Mouse (Mus musculus) G1E (cell line): ENCODE results near the gene Eif4e1b.

Experiments used
- CTCF ChIP-seq: IDR thresholded peaks from 2 replicates; pipeline ENCODE4 v1.5.1; 2012; ENCODE audit warnings: low read depth, low read length, inconsistent platforms, mixed read lengths
- GATA1 ChIP-seq: IDR thresholded peaks from 2 replicates; pipeline ENCODE4 v1.6.1; 2012; ENCODE audit warnings: borderline replicate concordance, low read length, inconsistent platforms, mixed read lengths
- GATA2 ChIP-seq: IDR thresholded peaks from 2 replicates; pipeline ENCODE4 v1.6.1; 2012; ENCODE audit warnings: low read depth, low read length, inconsistent platforms, borderline replicate concordance
- POLR2AphosphoS5 ChIP-seq: IDR thresholded peaks from 2 replicates; pipeline ENCODE4 v1.6.1; 2012; ENCODE audit warnings: low read depth, low read length, inconsistent platforms; ENCODE audit not compliant: insufficient replicate concordance
- TAL1 ChIP-seq: conservative IDR thresholded peaks from 2 replicates; pipeline ENCODE4 v1.6.1; 2012; ENCODE audit warnings: low read depth, low read length, inconsistent platforms, mixed read lengths

DNA sequence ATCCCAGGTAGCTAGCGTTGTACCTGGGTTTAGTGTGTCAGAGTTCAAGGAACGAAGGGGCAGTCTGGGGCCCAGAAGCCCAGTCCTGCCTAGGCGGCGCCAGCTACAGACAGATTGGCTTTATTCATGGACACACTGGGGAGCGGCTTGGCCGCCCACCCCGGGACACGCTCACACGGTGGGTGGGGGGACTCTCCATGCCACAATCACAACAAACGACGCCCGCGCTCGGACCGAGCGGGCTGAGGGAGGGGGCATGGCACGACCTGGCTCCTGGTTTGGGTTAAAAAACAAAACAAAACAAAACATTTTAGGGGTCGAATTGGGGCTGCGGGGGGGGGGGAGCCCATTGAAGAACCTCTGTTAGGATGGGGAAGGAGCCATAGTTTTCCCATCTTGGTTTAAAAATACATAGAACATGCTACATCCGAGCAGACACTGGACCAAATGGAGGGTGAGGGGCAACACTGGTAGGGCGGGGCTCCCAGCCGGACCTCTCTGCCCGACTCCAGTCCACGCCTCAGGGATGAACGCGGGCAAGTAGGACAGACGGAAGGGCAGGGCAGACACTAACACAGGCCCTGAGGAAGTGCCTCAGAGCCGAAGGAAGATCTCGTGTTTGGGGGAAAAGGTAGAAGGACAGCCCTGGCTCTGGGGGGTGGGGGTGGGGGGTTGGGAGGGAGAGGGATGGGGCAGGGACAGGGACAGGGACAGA lies 24.9 kb upstream of the Eif4e1b start:
- TF ChIP-seq CTCF (no peak), TAL1 (no peak), GATA1 (no peak), GATA2 (no peak), POLR2AphosphoS5 (no peak)
